Mouse (Mus musculus): ENCODE data around the gene Lpin1.

Gene Lpin1

GRCm38 (mm10) chr12:16577665-16578233, 33.0 kb downstream of the Lpin1 start:
- no peak for DNase-seq (ENCODE audit: low spot score in 2 of 2)

- no peak for DNase-seq (ENCODE audit: low spot score in 2 of 2)
Measured at GRCm38 (mm10) chr12:16571278-16571677, 39.5 kb downstream of the Lpin1 start.

- DNase-seq (ENCODE audit: low spot score in 2 of 2) = no peak
Measured at GRCm38 (mm10) chr12:16570371-16571060, 40.2 kb downstream of the Lpin1 start.

DNA sequence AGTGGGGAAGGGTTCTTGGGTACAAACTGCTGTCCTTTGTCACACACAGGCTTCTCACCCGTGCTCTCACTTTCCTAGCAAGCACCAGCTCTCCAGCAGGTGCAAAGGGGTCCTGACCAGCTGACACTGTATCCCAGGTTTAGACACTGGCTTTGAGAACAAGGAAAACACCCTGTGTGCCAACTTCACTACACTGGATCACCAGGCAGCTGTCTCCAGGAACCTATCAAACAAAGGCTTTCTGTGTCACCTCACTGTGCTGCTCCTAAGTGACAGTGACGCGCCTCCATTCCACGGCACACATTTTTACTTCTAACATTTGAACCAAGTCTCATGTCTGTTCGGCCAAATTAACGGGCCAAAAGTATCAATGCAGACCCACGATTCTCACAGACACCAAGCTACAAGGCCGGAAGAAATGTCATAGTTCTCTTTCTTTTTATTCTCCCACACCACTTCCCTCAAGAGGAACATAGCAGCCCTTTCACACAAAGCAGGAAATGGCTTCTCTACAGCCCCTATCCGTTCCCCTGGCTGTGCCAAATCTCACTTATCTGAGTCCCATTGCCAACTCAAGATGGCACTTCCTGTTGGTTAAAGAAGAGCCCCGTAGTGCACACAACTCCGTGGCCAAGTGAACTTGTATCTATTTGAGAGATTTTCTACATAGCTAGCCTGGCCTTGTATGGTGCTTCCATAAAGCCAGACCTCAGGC, 41.7 kb downstream of the Lpin1 start:
- DNase-seq (ENCODE audit: low spot score in 2 of 2) = no peak

DNA sequence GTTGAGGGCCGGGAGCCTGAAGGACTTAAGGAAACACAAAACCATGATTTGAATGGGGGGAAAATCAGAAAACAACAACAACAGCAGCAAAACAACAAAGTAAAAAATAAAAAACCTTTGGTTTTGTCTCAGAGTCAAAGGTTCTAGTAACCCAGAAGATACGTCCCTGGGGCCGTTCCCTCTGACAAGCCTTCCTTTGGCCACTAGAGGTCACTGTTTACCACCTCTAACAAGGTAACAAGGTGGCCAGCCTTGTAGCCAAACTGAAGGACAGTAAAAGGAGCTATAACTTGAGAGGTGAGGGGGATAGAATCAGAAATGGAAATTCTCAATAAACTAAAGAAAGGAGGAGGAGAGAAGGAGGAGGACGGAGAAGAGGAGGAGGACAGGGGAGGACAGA, 42.3 kb downstream of the Lpin1 start:
- DNase-seq (ENCODE audit: low spot score in 2 of 2) = peak; percentile 53 to 77

DNA sequence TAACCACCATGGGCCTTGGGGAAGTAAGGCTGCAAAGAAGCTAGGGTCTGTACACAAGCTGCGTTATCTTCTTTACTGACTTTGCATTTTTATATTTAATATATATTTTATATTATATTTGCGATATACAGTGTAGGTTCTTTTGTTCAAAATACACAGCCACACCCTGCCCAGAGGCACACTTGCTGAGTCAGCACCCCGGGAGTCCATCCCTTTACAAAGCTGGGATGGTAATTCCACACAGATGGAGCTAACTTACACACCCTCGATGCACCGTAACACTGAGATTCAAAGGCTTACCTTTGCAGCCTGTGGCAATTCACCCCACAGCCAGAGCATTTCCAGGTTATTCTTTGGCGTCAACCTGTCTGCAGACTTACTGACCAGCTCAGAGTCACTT, 42.7 kb downstream of the Lpin1 start:
- DNase-seq (ENCODE audit: low spot score in 2 of 2) = no peak

DNA sequence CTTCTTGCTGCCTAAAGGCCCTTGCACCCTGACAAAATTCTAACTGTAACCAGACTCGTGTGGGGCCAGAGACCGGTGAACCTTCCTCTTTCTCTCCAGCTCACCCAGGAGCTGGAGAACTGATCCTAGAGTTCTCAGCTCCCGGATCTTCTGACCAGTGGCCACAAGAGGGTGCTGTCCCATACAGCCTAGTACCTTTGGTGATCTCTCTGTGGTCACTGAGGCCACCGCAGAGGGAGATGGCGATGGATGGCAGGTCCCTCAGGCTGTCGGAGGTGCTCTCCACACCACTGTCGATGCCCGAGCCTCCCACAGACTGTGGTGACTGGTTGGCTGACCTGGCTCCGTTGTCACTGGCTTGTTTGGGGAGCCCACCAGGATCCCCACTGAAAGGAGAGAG, 47.3 kb downstream of the Lpin1 start:
- peak; percentile 55 to 57 for DNase-seq (ENCODE audit: low spot score in 2 of 2)

DNA sequence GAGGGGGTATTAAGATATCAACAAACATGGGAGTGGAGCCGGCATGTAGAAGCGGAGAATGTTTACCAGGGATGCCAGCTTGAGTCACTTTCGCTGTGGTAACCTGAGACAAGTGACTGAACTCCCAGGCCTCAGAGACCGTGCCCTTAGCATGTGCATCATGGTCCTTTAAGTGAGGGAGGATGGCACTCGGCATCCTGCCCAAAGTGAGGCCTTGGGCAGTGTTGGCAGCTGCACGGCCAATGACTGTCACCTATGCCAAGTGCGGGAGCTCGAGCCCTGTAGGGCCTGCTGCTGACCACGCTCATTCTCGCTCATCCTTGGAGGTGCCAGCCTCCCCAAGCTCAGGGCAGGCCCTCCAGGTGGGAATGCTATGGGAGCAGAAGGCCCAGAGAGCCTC, 48.1 kb downstream of the Lpin1 start:
- DNase-seq (ENCODE audit: low spot score in 2 of 2) = no peak

- DNase-seq (ENCODE audit: low spot score in 2 of 2) = no peak
Measured at GRCm38 (mm10) chr12:16562181-16562580, 48.6 kb downstream of the Lpin1 start.

GRCm38 (mm10) chr12:16557271-16557670, 53.5 kb downstream of the Lpin1 start:
- no peak for DNase-seq (ENCODE audit: low spot score in 2 of 2)

GRCm38 (mm10) chr12:16554171-16554570, 56.6 kb downstream of the Lpin1 start:
- DNase-seq (ENCODE audit: low spot score in 2 of 2) = peak; percentile 52 to 53

DNA sequence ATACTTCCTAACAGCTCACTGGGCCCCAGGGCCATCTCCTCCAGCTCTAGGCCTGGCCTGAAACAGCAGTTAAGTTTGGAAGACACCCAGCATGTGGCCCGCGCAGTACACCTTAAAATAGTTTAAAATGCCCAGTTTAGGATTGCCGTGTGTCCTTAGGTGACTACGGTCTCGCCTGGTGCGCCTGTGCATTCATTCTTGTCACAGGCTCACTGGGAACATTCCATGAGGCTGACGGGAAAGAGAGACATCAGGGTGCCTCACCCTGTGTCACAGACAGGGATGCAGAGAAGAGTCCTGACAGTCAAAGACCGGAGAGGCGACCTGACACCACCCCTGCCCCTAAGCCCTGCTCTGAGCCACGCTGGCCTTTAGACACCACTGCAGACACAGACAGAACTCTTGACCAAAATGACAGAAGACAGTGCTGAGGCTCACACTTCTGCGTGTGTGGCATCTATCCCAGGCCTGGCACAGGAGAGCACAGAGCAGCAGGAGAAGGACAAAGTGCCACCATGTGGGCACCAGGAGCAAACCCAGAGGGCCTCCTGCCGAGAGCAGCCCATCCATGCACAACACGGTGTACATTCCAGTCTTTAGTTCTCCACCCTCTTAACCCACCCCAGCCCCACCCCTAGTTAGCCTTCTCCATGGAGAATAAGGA, 58.5 kb downstream of the Lpin1 start:
- DNase-seq (ENCODE audit: low spot score in 2 of 2) = no peak

DNA sequence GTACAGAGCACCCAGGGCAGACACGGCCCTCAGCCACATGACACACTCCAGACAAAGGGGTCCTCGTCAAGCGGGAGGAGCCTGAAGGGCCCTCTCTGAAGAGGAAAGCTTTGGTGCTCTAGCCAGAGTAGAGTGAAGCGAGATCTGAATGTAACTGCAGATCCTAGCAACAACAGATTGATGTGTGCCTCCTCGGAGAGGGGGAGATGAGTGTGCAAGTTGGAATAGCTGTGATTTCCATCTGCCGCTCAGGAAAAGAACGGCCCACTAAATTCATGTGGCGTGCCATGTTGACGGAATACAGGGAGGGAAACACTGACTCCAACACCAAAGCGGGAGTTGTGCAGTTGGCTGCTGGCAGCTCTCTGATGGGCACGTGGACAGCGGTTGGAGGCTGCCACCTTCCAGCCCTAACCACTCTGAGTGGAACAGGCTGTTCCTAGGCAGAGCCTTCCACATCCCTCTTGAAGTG, 59.7 kb downstream of the Lpin1 start:
- DNase-seq (ENCODE audit: low spot score in 2 of 2) = peak; percentile 38 to 45

DNA sequence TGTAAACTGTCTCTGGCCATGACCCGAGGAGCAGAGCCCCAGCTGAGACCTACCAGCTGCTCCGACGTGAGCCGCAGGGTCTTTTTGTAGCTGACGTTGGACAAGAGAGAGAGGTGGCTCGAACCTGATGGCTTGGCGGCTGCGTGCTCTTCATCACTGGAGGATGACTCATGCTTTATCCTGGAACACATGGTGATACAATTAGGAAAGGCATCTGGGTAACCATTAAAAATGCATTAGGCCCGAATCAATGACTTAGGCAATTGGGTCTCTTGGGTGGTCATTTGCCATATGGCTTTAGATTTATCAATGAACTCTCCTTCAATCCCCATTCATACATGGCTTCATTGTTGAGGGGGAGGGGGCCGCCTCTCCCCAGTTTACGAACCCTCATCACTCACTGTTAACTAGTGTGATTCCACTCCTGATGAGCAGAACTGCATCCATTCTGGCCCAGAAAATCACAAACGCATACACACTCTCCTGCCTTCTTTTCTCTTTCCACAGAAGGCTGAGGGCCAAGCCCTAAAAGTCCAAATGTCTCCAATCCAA, 61.9 kb downstream of the Lpin1 start:
- no peak for DNase-seq (ENCODE audit: low spot score in 2 of 2)

- DNase-seq (ENCODE audit: low spot score in 2 of 2) = no peak
Measured at GRCm38 (mm10) chr12:16541606-16542005, 69.2 kb downstream of the Lpin1 start.

GRCm38 (mm10) chr12:16540712-16541111, 70.1 kb downstream of the Lpin1 start:
- DNase-seq (ENCODE audit: low spot score in 2 of 2) = no peak

DNA sequence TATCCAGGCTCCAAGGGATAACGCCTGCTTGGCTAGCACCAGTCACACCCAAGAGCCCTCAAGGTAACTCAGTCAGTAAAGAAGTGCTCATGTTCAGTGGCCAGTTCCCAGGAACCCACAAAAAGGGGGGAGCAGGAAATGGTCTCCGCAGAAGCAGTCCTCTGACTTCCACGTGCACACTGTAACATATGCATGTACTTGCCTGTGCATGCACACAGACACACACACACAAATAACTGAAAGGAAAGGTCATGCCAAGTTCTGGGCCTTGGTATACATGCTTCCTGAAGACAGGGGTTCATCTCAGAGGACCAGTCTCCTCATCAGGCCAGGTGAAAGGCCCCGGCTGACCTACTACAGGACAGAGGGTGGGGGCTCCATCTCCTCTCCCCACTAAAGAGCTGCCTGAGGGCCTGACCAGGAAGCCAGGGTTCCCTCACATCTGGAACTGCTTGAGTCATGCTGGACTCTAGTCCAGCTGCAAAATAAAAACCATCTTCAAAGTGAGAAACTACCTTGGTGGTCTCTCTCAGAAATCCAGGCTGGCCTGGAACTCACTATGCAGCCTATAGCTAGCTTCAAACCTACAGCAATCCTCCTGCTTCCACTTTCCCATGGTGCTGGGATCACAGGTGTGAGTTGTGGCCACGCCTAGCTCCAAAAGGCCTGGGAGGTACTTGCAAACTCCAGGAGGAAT, 70.7 kb downstream of the Lpin1 start:
- no peak for DNase-seq (ENCODE audit: low spot score in 2 of 2)

GRCm38 (mm10) chr12:16533331-16533828, 77.4 kb downstream of the Lpin1 start:
- DNase-seq (ENCODE audit: low spot score in 2 of 2) = peak; percentile 89 to 90

- DNase-seq (ENCODE audit: low spot score in 2 of 2) = no peak
Measured at GRCm38 (mm10) chr12:16532860-16533230, 77.9 kb downstream of the Lpin1 start.

GRCm38 (mm10) chr12:16531956-16532859, 78.6 kb downstream of the Lpin1 start:
- no peak for DNase-seq (ENCODE audit: low spot score in 2 of 2)

All from right cerebral cortex, adult 2 months (tissue).